Mouse (Mus musculus): ENCODE data around the gene Cyp17a1.

- TF ChIP-seq POLR2A (IDR thresholded peaks at IDR 0.05; ENCODE audit: low read depth, low read length), result no peak
- no peak for TF ChIP-seq CTCF (IDR thresholded peaks at IDR 0.05; ENCODE audit: extremely low read depth, insufficient read depth, insufficient read length, insufficient replicate concordance)
These were observed 54.6 kb downstream of the Cyp17a1 start for GRCm38 (mm10) chr19:46618322-46618721.
